Comparison of ENCODE assay signal across 9 mouse cellular contexts in the genomic region with DNA sequence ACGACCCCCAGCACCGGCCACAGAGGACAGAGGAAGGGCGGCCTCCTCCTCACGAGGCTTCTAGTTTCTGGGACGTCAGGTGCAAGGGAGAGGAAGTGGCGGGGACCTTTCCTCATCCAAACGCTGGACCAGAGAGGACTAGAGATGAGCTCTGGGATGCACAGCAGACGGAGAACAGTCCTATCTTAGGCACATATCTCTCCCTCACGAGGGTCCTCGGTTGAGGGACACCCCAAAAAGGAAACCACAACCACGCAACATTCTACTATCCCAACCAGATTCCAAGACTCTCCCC. TPM values are rescaled to one million over a fixed set of nuclear protein-coding genes. Genes with fewer than 3 reads are reported as not detected.
DNase-seq lines count a peak whose midpoint lies in the region; ATAC-seq and TF ChIP-seq lines count a peak whose summit lies in the region.
"Had no signal": no experiment of that assay in that cellular context is flagged by ENCODE, and none has a peak within 500 bp of the region (broad histone marks: within the 10 kb centered on the region; RNA-seq: fewer than 3 reads in every experiment).

No protein-coding gene starts in this region.

- H3K27me3 ChIP-seq in spleen, adult 2 months (ENCODE audit: control insufficient read depth, insufficient read depth, low read length) = peaks cover 28% of the 10 kb centered on the region
- H3K27me3 ChIP-seq in liver, embryonic 15.5 days = peaks cover 100% of the 10 kb centered on the region
- peaks cover 3% of the 10 kb centered on the region; the same call in 1 of the 2 replicates for H3K27me3 ChIP-seq in stomach, postnatal 0 days (ENCODE audit: control insufficient read depth, insufficient read depth, low read length)

- no peaks in the 10 kb centered on the region for H3K36me3 ChIP-seq in spleen, adult 2 months (ENCODE audit: control insufficient read depth, insufficient read depth, low read length)
- no peaks in the 10 kb centered on the region for H3K36me3 ChIP-seq in liver, embryonic 15.5 days (replicated peaks)
- no peaks in the 10 kb centered on the region for H3K36me3 ChIP-seq in stomach, postnatal 0 days (ENCODE audit: control insufficient read depth, insufficient read depth, low read length)

- no peak overlapping the region for H3K9ac ChIP-seq in liver, embryonic 15.5 days
- 0 out of 2 replicates have a peak overlapping the region, but pooled peaks have one; percentile 67 for H3K9ac ChIP-seq in stomach, postnatal 0 days (ENCODE audit: low read length)

- TF ChIP-seq CTCF in spleen, adult 2 months (IDR thresholded peaks at IDR 0.05; ENCODE audit: extremely low read depth, insufficient read depth, insufficient read length, insufficient replicate concordance) = no peak
- no peak for TF ChIP-seq CTCF in stomach, postnatal 0 days (IDR thresholded peaks at IDR 0.05; ENCODE audit: low read depth)

- H3K4me2 ChIP-seq in liver, embryonic 15.5 days = peak overlapping the region; percentile 76
- peak overlapping the region; percentile 94 for H3K4me2 ChIP-seq in stomach, postnatal 0 days (replicated peaks; ENCODE audit: low read depth)

- peak; percentile 5 for DNase-seq in adrenal gland, adult 8-10 months
- DNase-seq in adrenal gland, postnatal 36 days = no peak
- no peak for DNase-seq in spleen, adult 2 months (ENCODE audit: low read depth in 1 of 2, low spot score in 2 of 2)
- DNase-seq in spleen, postnatal 10 days (ENCODE audit: low spot score in 2 of 2) = no peak
- DNase-seq in stomach, postnatal 0 days (ENCODE audit: low spot score) = no peak
- no peak for DNase-seq in MN1 (ENCODE audit: low spot score)
- DNase-seq in spleen, postnatal 4 days (ENCODE audit: low spot score in 2 of 2) = no peak

- no peak overlapping the region for H3K27ac ChIP-seq in spleen, adult 2 months (ENCODE audit: insufficient read depth, low read length)
- H3K27ac ChIP-seq in liver, embryonic 15.5 days (replicated peaks) = no peak overlapping the region
- H3K27ac ChIP-seq in stomach, postnatal 0 days (replicated peaks) = no peak overlapping the region

- WGBS in spleen, adult 2 months = 2% methylated on average over 11 of the region's 11 CpGs
- WGBS in liver, embryonic 15.5 days (ENCODE audit: insufficient replicate concordance) = 2% methylated on average over 11 of the region's 11 CpGs
- 10% methylated on average over 11 of the region's 11 CpGs for WGBS in stomach, postnatal 0 days

- TF ChIP-seq EP300 in stomach, postnatal 0 days (optimal IDR thresholded peaks at IDR 0.05) = no peak

- peak overlapping the region; percentile 22; the same call in 1 of the 2 replicates for H3K4me3 ChIP-seq in spleen, adult 2 months (ENCODE audit: extremely low read depth, insufficient read depth, insufficient read length)
- peak overlapping the region; percentile 35; the same call in 1 of the 2 replicates for H3K4me3 ChIP-seq in liver, embryonic 15.5 days (replicated peaks)
- H3K4me3 ChIP-seq in stomach, postnatal 0 days (ENCODE audit: low read depth, low read length) = peak overlapping the region; percentile 64

- 0 out of 2 replicates have a peak, but pooled peaks cover 5% of the 10 kb centered on the region for H3K9me3 ChIP-seq in liver, embryonic 15.5 days (replicated peaks)
- H3K9me3 ChIP-seq in stomach, postnatal 0 days (ENCODE audit: control insufficient read depth, low read length) = no peaks in the 10 kb centered on the region

- TF ChIP-seq POLR2A in spleen, adult 2 months (IDR thresholded peaks at IDR 0.05; ENCODE audit: low read depth, low read length) = no peak

- no peak for ATAC-seq in liver, embryonic 15.5 days (ENCODE audit: insufficient read depth)
- ATAC-seq in stomach, postnatal 0 days (ENCODE audit: low FRiP score, low TSS enrichment) = no peak

- peaks cover 31% of the 10 kb centered on the region for H3K4me1 ChIP-seq in spleen, adult 2 months (ENCODE audit: control insufficient read depth, insufficient read depth, insufficient read length)
- H3K4me1 ChIP-seq in liver, embryonic 15.5 days (replicated peaks) = peaks cover 58% of the 10 kb centered on the region
- H3K4me1 ChIP-seq in stomach, postnatal 0 days (replicated peaks; ENCODE audit: control insufficient read depth, insufficient read depth) = peaks cover 17% of the 10 kb centered on the region

RNA-seq across cellular contexts. Expression of a gene that starts 2.7 kb away (rescaled TPM):
- total RNA-seq in adrenal gland, adult 8-10 months (2022) = 100 to 1,000 TPM; 253 to 392 (median 313) TPM
- total RNA-seq in adrenal gland, postnatal 36 days (2021) = 100 to 1,000 TPM; 157 to 172 TPM
- polyA plus RNA-seq in spleen, adult 2 months (2012; rRNA removed) = 57.5 and 69.4 TPM in 2 replicates
- polyA plus RNA-seq in liver, embryonic 15.5 days (2015; fragmentation: Nextera tagmentation; extraction: Ambion mirVana) = 5.5 and 6.1 TPM in 2 replicates
- 22.2 and 22.8 TPM in 2 replicates for polyA plus RNA-seq in stomach, postnatal 0 days (2015; fragmentation: Nextera tagmentation; extraction: Ambion mirVana)

RNA-seq across cellular contexts. Expression of a gene that starts 38.7 kb away (rescaled TPM):
- not detected for total RNA-seq in adrenal gland, adult 8-10 months (2022)
- total RNA-seq in adrenal gland, postnatal 36 days (2021) = not detected
- polyA plus RNA-seq in spleen, adult 2 months (2012; rRNA removed) = not detected in 2 replicates
- not detected in 2 replicates for polyA plus RNA-seq in liver, embryonic 15.5 days (2015; fragmentation: Nextera tagmentation; extraction: Ambion mirVana)
- polyA plus RNA-seq in stomach, postnatal 0 days (2015; fragmentation: Nextera tagmentation; extraction: Ambion mirVana) = not detected in 2 replicates
- total RNA-seq: heart, postnatal 10 days had no signal
